Mouse (Mus musculus) right cerebral cortex, adult 2 months (tissue): ENCODE measurements around the gene Aurkaip1.
A peak's percentile ranks its signal among the peaks of the same experiment; 100 is the strongest.
"Not testable (repeated sequence)": the region's sequence is repeated elsewhere in the genome, so short reads cannot be mapped to it uniquely, and the experiment has no call there.

ENCODE experiments used
- DNase-seq, 2 experiments: peaks; one replicate each; pipeline ENCODE4 v3.0.0; 2021 to 2022; ENCODE audit warnings: low spot score in 2 of 2

Aurkaip1 gene

DNA sequence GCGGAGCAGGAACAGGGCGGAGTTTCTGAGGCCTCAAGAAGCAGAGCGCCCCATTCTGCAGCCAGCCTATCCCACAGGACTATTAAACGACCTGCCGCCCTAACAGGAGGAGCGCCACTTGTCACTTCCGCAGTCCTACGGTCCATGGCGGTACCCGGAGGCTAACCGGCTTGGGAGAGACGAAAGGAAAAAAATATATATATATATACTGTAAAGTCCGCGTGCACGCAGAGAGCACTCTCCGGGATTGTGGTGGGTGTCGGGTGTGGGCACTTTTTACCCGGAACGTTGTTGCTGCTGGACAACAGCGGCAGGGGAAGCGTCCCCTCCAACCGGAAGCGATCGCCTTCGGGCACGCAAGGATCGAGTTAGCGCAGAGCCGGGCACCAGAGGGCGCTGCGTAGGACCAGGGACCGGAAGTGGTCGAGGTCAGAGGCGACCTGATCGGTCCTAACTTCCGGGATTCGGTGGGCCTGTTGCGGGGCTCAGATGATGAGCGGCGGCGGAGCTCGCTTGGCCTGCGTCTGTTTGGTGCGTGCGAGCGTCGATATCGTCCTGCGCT, at the start of gene Aurkaip1:
Gene Aurkaip1, plus strand, starts transcription at position 68 of the 562 bp plus-strand sequence.
- peak; percentile 94 to 97 for DNase-seq

DNA sequence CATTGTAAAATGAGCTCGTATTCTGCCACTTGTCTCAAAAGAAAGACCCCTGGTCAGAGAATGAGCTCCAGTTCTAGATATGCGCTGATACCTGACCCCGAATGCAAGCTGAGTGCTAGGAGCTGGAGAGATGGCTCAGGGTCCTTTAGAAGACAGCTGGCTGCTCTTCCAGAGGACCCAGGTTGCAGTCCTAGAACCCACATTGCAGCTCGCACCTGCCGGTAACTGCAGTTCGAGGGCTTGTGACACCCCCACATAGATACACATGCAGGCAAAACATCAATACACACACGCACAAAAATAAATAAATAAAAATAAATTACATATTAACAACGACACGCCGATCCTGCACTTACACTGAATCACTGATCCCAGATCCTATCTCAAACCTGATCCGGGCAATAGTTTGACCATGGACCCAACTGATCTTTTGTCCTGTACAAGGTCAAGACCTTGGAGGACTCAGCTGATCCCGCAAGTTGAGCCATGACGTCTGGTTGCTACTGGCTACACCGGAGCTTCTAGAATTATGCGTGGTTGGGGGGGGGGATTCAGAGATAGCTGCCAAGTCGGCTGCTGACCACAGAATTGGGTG, 47.5 kb upstream of the Aurkaip1 start:
- DNase-seq: no peak

- peak; percentile 76 to 85 for DNase-seq
These were observed 46.9 kb upstream of the Aurkaip1 start for GRCm38 (mm10) chr4:155784081-155784701.

DNA sequence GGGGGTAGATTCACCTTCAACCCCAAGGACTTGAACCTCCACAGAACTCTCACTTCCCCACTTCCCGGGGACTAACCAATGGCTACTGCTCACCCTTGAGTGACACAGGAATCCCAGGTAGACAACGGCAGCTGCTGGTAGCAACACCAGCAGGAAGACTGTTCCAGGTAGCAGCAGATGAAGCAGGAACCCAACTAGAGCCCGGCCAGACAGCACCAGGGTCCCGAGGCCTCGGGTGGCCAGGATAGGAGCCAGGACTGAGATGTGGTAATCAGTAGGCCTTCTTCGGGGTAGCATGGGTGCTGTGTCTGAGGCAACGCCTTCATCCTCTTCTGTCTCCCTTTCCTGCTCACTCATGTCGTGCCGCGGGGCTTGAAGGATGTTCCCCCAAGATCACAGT, 45.8 kb upstream of the Aurkaip1 start:
- no peak for DNase-seq

GRCm38 (mm10) chr4:155785819-155786218, 45.3 kb upstream of the Aurkaip1 start, which contains the start of gene Tmem88b:
Tmem88b (minus strand) TSS chr4:155785874.
- no peak for DNase-seq

GRCm38 (mm10) chr4:155788300-155788699, 42.8 kb upstream of the Aurkaip1 start:
- DNase-seq: no peak

GRCm38 (mm10) chr4:155788833-155789232, 42.2 kb upstream of the Aurkaip1 start:
- DNase-seq: not testable (repeated sequence)

DNA sequence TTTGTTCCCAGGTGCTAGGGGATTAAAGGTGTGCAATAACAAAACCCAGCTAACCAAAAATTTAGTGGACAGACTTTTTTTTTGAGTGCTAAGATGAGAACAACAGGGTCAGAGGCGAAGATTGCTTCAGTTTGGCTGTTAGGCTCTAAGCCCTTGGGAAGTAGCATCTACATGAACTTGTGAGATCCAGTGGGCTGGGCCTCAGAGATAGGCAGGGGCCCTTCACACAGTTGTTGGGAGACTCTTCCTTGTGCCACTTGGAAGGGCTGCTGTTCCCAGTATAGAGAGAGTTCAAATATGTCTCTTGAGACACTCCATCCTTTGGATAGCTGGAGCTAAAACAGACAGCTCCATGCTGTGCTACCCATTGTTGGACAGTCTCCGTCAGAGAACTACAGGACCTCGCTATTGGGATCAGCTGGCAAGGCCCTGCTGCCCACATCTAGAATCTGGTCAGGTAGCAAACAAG, 41.0 kb upstream of the Aurkaip1 start, which contains the start of gene Ankrd65:
Gene Ankrd65, plus strand, starts transcription at position 419 of the 469 bp plus-strand sequence.
- no peak for DNase-seq

DNA sequence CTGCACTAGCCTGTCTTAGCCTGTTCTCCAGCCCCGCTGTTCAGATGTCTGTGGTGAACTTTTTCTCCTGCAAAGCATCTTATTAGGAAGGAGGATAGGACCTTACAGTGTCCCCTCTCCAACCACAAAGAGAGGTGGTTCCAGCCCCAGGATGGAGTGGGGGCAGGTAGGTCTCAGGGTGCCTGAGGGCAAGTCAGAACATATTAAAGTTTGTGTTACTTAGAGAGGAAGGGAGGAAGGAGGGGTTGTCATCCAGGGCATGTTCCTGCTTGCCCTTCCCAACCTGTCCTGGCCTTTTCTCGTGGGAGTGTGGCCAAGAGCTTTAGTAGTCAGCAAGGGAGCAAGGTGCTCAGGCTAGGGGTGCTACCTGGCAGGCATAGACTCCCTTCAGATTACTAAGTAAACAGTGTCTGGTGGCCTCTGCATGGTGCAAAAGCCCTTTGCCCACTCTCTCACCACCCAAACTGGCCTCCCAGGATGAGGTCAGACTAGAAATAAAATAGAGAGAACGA, 40.4 kb upstream of the Aurkaip1 start:
- no peak for DNase-seq

- DNase-seq: no peak
These were observed 39.7 kb upstream of the Aurkaip1 start for GRCm38 (mm10) chr4:155791240-155791933.

GRCm38 (mm10) chr4:155793730-155794129, 37.3 kb upstream of the Aurkaip1 start:
- no peak for DNase-seq

DNA sequence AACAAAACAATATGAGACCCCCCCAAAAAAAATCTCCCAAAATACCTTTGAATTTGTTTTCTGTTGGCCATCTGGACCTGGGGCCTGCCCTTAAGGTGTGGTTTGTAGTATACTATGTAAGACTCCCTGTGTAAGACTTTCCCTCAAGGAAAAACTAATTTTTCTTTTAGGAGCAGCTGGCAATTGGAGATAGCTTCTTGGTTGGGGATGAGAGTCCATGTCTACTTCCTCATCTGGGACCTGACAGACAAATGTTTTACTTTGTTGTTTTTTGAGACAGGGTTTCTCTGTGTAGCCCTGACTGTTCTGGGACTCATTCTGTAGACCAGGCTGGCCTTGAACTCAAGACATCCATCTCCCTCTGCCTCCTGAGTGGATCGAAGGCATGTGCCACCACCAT, 29.0 kb upstream of the Aurkaip1 start:
- DNase-seq: no peak

DNA sequence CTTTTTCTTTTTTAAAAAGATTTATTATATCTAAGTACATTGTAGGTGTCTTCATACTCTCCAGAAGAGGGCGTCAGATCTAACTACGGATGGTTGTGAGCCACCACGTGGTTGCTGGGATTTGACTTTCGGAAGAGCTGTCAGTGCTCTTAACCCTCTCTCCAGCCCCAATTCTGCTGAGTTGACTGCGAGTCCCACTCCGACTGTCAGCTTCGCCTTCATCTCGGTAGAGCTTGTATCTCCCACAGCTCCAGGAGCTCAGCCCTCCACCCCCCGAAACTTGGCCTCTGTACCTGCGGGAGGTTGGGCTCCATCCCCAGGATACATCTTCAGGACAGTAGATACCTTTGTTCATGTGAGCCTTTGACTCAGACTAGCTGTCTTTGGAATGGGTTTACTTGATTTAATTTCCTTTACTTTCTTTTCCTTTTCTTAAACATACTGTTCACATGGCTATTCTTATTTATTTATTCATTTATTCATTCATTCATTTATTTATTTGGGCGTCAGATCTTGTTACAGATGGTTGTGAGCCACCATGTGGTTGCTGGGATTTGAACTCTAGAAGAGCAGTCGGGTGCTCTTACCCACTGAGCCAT, 28.2 kb upstream of the Aurkaip1 start, which contains the start of gene Mrpl20:
Gene Mrpl20, plus strand, starts transcription at position 138 of the 599 bp plus-strand sequence.
- no peak for DNase-seq

DNA sequence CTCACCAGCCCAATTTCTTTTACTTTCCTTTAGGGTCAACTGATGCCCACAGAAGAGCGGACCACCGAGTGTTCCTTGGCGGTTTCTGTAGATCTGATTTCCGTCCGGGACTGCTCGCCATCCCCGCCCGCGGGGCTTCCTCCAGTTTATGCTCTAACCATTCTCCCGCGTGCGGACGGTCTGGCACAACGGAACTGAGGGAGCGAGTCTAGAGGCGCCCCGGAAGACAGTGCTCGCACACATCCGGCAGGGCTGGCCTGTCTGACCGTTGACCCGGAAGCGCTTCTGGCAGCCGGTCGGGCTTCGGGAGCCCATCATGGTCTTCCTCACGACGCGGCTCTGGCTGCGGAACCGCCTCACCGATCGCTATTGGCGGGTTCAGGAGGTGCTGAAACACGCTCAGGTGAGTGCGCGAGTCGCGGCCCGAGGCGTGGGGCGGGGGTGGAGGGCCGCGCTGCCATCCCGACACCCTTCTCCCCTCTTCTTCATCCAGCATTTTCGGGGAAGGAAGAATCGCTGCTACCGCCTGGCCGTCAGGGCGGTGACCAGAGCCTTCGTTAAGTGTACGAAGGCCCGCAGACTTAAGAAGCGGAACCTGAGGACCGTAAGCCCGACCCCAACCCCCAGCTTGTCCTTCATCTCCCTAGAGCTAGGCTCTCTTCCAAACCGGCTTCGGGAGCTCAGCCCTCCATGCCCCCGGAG, 27.6 kb upstream of the Aurkaip1 start:
- DNase-seq: peak; percentile 95 to 97

GRCm38 (mm10) chr4:155807841-155808240, 23.2 kb upstream of the Aurkaip1 start:
- DNase-seq: no peak

DNA sequence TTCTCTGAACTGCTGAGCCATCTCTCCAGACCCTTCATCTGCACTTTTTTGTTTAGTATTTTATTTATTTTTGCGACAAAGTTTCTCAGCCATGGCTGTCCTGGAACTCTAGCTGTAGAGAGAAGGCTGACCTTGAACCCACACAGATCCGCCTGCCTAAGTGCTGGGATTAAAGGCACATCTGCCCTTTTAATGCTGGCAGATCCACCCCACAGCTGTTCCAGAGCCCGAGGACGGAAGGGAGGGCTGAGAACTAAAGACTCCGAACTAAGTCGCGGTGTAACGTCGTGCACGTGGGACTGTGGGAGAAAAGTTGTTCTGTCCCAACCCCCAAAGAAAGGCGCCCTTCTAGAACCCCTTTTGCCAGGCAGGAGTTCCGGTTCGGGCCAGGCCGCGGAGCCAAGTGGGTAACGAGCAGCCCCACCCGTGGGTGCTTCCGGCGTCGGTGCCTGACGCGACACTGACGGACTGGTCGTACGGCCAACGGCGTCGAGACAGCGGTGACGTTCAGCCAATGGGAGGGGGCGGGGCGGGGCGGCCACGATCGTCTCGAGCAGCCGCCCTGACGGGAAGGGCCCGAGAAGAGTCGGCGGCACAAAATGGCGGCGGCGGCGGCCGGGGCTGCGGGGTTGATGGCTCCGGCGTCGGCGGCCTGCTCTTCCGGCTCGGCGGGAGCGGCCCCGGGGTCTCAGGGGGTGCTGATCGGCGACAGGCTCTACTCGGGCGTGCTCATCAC, 19.0 kb upstream of the Aurkaip1 start, which contains the start of gene Ccnl2:
Gene Ccnl2, plus strand, starts transcription at position 561 of the 736 bp plus-strand sequence.
- peak; percentile 91 to 93 for DNase-seq

GRCm38 (mm10) chr4:155812665-155813181, 18.3 kb upstream of the Aurkaip1 start:
- DNase-seq: no peak

GRCm38 (mm10) chr4:155817533-155817932, 13.5 kb upstream of the Aurkaip1 start:
- DNase-seq: no peak

- no peak for DNase-seq
These were observed 10.0 kb upstream of the Aurkaip1 start for GRCm38 (mm10) chr4:155821025-155821424.

DNA sequence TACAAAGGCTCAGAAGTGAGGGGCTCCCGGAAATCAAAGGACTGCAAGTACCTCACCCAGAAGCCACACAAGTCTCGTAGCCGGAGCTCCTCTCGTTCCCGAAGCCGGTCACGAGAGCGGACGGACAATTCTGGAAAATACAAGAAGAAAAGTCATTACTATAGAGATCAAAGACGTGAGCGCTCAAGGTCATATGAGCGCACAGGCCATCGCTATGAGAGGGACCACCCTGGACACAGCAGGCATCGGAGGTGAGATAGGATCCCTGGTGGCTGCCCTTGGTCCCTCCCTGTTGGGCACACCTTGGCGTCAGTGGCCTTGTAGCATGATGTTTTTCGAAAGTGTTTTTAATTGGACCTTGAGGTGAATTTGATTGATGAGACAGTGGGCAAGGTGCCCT, 7.6 kb upstream of the Aurkaip1 start:
- no peak for DNase-seq
